Mouse (Mus musculus): ENCODE data around the gene Slc25a45. TPM values are rescaled to one million over a fixed set of nuclear protein-coding genes. Genes with fewer than 3 reads are reported as not detected.
A peak's percentile ranks its signal among the peaks of the same experiment; 100 is the strongest.

Gene Slc25a45
- total and polyA plus RNA-seq, 2 experiments from 2014 or later, result 2.2 to 2.9 TPM

- no peak for ATAC-seq
- Histone ChIP-seq H3K4me2 (ENCODE audit: low read depth) (no peak overlapping the region), H3K4me3 (ENCODE audit: low read depth, low read length) (no peak overlapping the region), H3K4me1 (ENCODE audit: insufficient read depth) (peaks cover 11% of the 10 kb centered on the region), H3K27me3 (ENCODE audit: insufficient read depth, low read length) (no peaks in the 10 kb centered on the region), H3K36me3 (ENCODE audit: insufficient read depth) (no peaks in the 10 kb centered on the region), H3K9me3 (ENCODE audit: low read length) (no peaks in the 10 kb centered on the region), H3K27ac (ENCODE audit: low read depth, low read length) (no peak overlapping the region), H3K9ac (no peak overlapping the region)
- TF ChIP-seq CTCF (IDR thresholded peaks at IDR 0.05; ENCODE audit: low read depth), result no peak
- no peak for DNase-seq
- WGBS, result 59% methylated on average over 4 of the region's 4 CpGs
Observed at GRCm38 (mm10) chr19:5841389-5841946, 36.1 kb upstream of the Slc25a45 start.

- no peak overlapping the region; the same call in none of the 2 replicates for H3K27ac ChIP-seq (ENCODE audit: low read depth, low read length)
- no peak overlapping the region for H3K4me3 ChIP-seq (ENCODE audit: low read depth, low read length)
- WGBS, result 45% methylated on average over 5 of the region's 5 CpGs
- H3K9ac ChIP-seq, result no peak overlapping the region
- no peak overlapping the region for H3K4me2 ChIP-seq (ENCODE audit: low read depth)
- DNase-seq (no peak), ATAC-seq (no peak)
- no peak for TF ChIP-seq CTCF (IDR thresholded peaks at IDR 0.05; ENCODE audit: low read depth)
- H3K9me3 ChIP-seq (ENCODE audit: low read length), result no peaks in the 10 kb centered on the region
- peaks cover 14% of the 10 kb centered on the region for H3K4me1 ChIP-seq (ENCODE audit: insufficient read depth)
- H3K27me3 ChIP-seq (ENCODE audit: insufficient read depth, low read length), result no peaks in the 10 kb centered on the region
- H3K36me3 ChIP-seq (ENCODE audit: insufficient read depth), result no peaks in the 10 kb centered on the region
Observed at GRCm38 (mm10) chr19:5841999-5842784, 35.4 kb upstream of the Slc25a45 start.

- 60% methylated on average over 9 of the region's 9 CpGs for whole genome bisulfite sequencing
- Histone ChIP-seq H3K27me3 (ENCODE audit: insufficient read depth, low read length) (no peaks in the 10 kb centered on the region), H3K4me1 (ENCODE audit: insufficient read depth) (peaks cover 23% of the 10 kb centered on the region), H3K9ac (no peak overlapping the region), H3K36me3 (ENCODE audit: insufficient read depth) (no peaks in the 10 kb centered on the region), H3K4me2 (ENCODE audit: low read depth) (0 out of 2 replicates have a peak overlapping the region, but pooled peaks have one; percentile 8), H3K4me3 (ENCODE audit: low read depth, low read length) (no peak overlapping the region), H3K9me3 (ENCODE audit: low read length) (no peaks in the 10 kb centered on the region), H3K27ac (ENCODE audit: low read depth, low read length) (no peak overlapping the region)
- DNase-seq (no peak), ATAC-seq (no peak)
- no peak for TF ChIP-seq CTCF (IDR thresholded peaks at IDR 0.05; ENCODE audit: low read depth)
Observed at GRCm38 (mm10) chr19:5842785-5843730, 34.5 kb upstream of the Slc25a45 start.

DNA sequence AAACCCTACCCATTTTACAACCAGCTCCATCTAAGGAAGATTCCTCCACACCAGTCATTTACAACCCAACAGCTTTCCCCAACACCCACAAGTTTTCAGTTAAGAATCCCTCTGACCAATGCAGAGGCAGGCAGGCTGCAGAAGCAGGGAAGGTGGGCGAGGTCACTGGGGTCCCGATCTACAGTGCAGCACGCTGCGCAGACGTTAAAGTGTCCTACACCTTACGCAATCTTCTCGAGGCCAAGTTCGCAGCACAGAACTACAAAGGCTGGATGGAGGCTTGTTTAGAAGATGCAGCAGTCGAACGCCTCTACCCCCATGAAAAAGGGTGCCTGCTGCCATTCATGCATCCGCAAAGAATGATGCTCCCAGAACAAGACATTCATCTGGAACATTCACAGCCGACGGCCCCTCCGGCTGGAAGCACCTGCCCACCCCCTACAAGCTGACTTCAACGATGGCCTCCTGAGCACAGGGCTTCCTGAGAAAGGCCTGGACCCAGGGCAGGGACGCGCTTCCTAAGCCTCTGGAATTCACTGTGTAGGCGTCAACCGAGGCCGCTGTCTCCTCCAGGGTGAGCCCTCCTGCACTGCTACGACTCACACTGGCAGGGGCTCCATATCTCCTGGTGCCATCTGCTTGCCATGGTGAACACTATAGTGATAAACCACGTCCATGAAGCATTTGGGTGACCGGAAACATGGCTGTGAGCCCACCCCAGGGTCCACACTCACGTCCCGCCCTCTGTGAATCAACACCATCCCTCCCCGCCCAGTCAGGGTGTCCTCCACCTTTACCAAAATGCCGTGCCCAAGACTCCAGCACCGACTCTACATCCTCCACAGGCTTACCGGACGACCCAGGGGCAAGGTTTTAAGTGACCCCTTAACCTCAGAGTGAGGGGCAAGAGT lies 33.6 kb upstream of the Slc25a45 start:
- Histone ChIP-seq H3K27me3 (ENCODE audit: insufficient read depth, low read length) (no peaks in the 10 kb centered on the region), H3K4me1 (ENCODE audit: insufficient read depth) (peaks cover 26% of the 10 kb centered on the region), H3K4me2 (ENCODE audit: low read depth) (peak overlapping the region; percentile 63), H3K27ac (ENCODE audit: low read depth, low read length) (peak overlapping the region; percentile 99), H3K4me3 (ENCODE audit: low read depth, low read length) (no peak overlapping the region), H3K9me3 (ENCODE audit: low read length) (no peaks in the 10 kb centered on the region), H3K36me3 (ENCODE audit: insufficient read depth) (no peaks in the 10 kb centered on the region), H3K9ac (0 out of 2 replicates have a peak overlapping the region, but pooled peaks have one; percentile 48)
- no peak for ATAC-seq
- WGBS, result 88% methylated on average over 30 of the region's 30 CpGs
- no peak for TF ChIP-seq CTCF (IDR thresholded peaks at IDR 0.05; ENCODE audit: low read depth)
- no peak for DNase-seq

GRCm38 (mm10) chr19:5844831-5845318 lies 32.7 kb upstream of the Slc25a45 start:
- Histone ChIP-seq H3K4me3 (ENCODE audit: low read depth, low read length) (peak overlapping the region; percentile 32), H3K4me1 (ENCODE audit: insufficient read depth) (peaks cover 30% of the 10 kb centered on the region), H3K27me3 (ENCODE audit: insufficient read depth, low read length) (no peaks in the 10 kb centered on the region), H3K4me2 (ENCODE audit: low read depth) (peak overlapping the region; percentile 63), H3K36me3 (ENCODE audit: insufficient read depth) (no peaks in the 10 kb centered on the region), H3K27ac (ENCODE audit: low read depth, low read length) (peak overlapping the region; percentile 99), H3K9ac (peak overlapping the region; percentile 48), H3K9me3 (ENCODE audit: low read length) (no peaks in the 10 kb centered on the region)
- whole genome bisulfite sequencing, result 81% methylated on average over 12 of the region's 12 CpGs
- ATAC-seq (no peak), DNase-seq (no peak)
- no peak for TF ChIP-seq CTCF (IDR thresholded peaks at IDR 0.05; ENCODE audit: low read depth)
